Mouse (Mus musculus): ENCODE measurements around the gene Lasp1.
"Not testable (repeated sequence)": the region's sequence is repeated elsewhere in the genome, so short reads cannot be mapped to it uniquely, and the experiment has no call there.

Gene Lasp1
- long read RNA-seq, experiment 1, transcript Lasp1-201 (7 exons, 3,540 nt): major isoform, 11 of 33 reads
- long read RNA-seq, experiment 1, partial matches to known transcripts: 3 of 33 reads
- long read RNA-seq, experiment 1, other reads (novel, unspliced or antisense): 19 of 33 reads
- long read RNA-seq, experiment 2, transcript Lasp1-201 (7 exons, 3,540 nt): major isoform, 7 of 18 reads
- long read RNA-seq, experiment 2, partial matches to known transcripts: 1 of 18 reads
- long read RNA-seq, experiment 2, other reads (novel, unspliced or antisense): 9 of 18 reads

DNA sequence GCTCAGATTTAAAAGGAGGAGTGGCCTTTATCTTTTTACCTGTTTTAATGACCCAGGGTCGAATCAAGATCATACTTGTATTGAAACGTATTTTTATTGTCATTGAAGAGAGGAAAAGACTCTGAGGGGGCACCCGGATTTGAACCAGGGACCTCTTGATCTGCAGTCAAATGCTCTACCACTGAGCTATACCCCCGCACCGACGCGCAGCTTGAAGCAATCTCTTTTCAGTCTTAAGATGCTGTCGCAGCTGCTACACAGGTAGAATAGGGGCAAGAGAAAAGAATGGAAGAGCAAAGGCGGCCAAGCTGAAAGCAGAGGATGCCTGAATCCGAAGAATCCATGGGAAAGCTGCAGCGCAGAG is at the start of gene Lasp1:
Lasp1 (plus strand) TSS at position 219 of the 364 bp plus-strand sequence.
- intact Hi-C loops (cut with DNase I): loop anchor here (5.0 kb wide), 2 partner anchors 39 to 189 kb away; partner anchors contain the start of gene Plxdc1

- intact Hi-C loops (cut with DNase I): no loop called here
Observed at GRCm38 (mm10) chr11:97753277-97753676, 45.5 kb upstream of the Lasp1 start.

DNA sequence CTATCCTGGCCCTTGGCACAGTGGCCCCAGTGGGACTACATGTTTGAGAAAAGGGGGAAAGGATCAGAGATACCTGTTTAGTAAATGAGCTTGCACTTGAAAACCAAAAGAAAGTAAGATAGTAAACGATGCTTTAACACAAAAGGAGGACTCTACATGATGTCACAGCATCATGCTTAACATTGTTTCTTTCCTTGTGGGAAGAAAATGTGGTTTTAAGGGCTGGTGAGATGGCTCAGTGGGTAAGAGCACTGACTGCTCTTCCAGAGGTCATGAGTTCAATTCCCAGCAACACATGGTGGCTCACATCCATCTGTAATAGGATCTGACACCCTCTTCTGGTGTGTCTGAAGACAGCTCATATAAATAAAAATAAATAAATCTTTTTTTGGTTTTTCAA is 40.7 kb upstream of the Lasp1 start:
- intact Hi-C loops (cut with DNase I): no loop called here

DNA sequence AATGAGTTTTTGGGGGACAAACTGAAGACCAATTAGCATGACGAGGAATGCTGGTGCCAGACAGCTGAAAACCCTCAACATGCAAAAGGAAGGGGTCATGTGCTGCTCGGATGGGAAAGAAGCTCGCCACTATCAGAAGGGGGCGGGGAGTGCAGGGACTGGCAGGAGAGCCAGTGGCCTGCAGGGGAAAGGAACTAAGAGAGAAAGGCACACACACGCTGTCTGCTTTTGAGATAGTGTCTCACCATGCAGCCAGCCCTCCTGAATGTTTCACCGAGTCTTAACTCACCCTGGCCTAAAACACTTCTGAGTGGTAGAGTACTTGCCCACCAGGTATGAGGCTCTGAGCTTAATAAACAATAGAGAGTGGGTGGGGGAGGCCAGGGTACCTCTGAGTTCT is 39.9 kb upstream of the Lasp1 start:
- intact Hi-C loops (cut with DNase I): no loop called here

DNA sequence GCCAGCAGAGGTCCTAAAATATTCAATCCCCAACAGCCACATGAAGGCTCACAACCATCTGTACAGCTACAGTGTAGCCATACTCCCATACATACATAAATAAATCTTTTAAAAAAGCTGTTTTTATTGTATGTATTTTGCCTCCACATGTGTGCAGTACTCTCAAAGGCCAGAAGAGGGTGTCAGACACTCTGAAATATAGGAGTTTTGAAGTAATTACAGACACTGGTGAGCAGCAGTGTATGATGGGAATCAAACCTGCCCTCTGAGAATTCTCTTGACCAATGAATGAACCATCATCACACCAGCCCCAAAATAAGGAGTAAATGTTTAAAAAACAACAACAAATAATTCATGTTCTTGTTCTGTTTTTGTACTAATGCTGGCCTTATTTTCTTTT is 37.2 kb upstream of the Lasp1 start:
- intact Hi-C loops (cut with DNase I): no loop called here

GRCm38 (mm10) chr11:97766154-97766881 is 32.5 kb upstream of the Lasp1 start, which contains the start of gene Cwc25:
Gene Cwc25 (minus strand): TSS chr11:97766556.
- intact Hi-C loops (cut with DNase I): no loop called here

GRCm38 (mm10) chr11:97769704-97770103 is 29.1 kb upstream of the Lasp1 start:
- intact Hi-C loops (cut with DNase I): no loop called here

GRCm38 (mm10) chr11:97771410-97771809 is 27.4 kb upstream of the Lasp1 start:
- intact Hi-C loops (cut with DNase I): no loop called here

DNA sequence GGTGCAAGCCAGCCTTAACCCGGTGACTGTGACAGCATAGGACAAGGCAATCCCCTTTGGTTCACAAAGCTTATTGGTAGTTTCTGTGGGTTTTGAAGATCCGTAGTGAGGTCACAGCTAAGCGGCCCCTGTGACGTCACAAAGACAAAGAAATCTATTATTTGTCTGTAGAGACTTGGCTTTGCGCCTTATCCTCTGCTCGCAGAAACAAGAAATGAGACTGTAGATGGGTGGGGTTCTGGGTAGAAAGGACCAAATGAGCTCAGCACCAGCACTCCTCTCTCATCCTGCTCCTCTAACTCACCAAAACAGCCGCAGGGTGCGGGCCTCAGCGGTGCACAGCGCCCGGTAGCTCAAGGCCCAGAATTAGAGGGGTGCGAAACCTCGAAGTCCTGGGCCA is 23.6 kb upstream of the Lasp1 start:
- intact Hi-C loops (cut with DNase I): no loop called here

- intact Hi-C loops (cut with DNase I): no loop called here
Observed at GRCm38 (mm10) chr11:97775808-97776496, 22.8 kb upstream of the Lasp1 start, which contains the start of gene 1700001P01Rik. Gene 1700001P01Rik (minus strand): TSS chr11:97775918.

DNA sequence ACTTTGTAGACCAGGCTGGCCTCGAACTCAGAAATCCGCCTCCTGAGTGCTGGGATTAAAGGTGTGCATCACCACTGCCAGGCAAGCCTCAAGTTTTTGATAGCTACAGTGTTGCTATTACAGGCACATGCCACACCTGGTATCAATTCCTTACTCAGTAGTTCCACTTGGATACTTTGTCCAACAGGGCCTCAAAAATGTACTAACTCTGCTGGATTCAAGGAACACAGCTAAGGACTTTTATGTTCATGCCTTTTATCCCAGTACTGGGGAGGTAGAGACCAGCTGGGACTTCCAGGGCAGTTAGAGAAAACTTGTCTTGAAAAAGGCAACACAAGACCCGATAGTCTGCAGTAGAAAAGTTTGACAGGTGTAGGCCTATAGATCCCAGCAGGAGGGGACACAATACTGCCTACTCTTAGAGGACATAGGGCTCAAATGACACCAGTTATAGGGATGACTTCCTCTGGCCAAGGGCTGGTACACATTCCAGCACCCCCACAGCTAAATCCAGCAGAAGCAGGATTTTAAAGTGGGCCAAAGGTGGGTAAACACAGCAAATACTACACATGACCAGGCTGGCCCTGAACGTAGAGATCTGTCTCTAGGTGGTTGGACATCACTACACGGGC is 22.2 kb upstream of the Lasp1 start:
- intact Hi-C loops (cut with DNase I): no loop called here

- intact Hi-C loops (cut with DNase I): no loop called here
Observed at GRCm38 (mm10) chr11:97777129-97777529, 21.7 kb upstream of the Lasp1 start.

GRCm38 (mm10) chr11:97778918-97779317 is 19.9 kb upstream of the Lasp1 start:
- intact Hi-C loops (cut with DNase I): no loop called here

- intact Hi-C loops (cut with DNase I): no loop called here
Observed at GRCm38 (mm10) chr11:97779968-97780701, 18.7 kb upstream of the Lasp1 start.

- intact Hi-C loops (cut with DNase I): no loop called here
Observed at GRCm38 (mm10) chr11:97781478-97781831, 17.3 kb upstream of the Lasp1 start.

DNA sequence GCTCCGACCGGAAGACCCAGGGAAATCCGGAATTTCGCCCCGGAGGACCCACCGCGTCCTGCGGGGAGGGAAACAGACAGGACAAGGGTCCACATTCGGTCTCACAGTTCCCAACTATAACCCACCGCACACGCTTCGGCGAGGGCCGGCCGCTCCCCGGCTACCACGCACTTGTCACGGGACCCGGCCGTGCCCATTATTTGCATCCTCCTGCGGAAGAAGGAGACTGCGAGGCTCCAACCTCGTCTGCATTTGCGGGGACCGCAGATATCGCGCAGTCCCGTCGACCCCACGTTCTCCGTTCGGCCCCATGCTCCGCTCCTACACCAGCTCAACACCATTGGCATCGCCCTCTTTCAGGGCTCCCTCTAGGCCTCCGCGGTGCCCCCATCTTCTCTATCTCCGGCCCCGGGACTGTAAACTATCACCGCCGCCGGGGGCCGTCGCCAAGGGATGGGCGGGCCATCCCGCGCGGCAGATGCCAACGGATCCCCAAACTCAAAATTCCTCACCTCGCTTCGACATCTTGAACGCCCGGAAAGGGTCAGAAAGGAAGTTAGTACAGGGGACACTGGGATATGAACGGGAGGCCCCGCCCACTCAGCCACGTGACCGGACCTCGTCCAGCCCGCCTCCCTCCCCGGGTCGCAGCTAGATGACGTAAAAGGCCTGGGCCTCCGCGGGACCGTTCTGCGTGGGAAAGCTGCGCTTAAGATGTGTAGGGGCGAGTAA is 16.8 kb upstream of the Lasp1 start, which contains the start of gene Rpl23:
Rpl23 (minus strand) TSS at position 606 of the 732 bp plus-strand sequence.
- intact Hi-C loops (cut with DNase I): no loop called here

DNA sequence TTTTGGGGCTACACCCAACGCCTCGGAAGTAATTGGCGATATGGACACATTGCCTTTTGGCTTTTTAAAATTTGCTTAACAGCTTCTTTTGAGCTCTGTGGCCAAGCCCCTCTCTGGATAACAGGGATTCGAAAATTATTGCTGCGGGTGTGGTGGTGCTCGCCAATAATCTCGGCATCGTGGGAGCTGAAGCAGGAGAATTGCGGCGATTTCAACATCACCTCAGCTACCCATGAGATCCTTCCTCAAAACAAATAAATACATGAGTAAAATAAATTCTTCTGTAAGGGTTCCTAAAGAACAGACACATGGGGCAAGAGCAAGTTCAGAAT is 16.3 kb upstream of the Lasp1 start:
- intact Hi-C loops (cut with DNase I): no loop called here

DNA sequence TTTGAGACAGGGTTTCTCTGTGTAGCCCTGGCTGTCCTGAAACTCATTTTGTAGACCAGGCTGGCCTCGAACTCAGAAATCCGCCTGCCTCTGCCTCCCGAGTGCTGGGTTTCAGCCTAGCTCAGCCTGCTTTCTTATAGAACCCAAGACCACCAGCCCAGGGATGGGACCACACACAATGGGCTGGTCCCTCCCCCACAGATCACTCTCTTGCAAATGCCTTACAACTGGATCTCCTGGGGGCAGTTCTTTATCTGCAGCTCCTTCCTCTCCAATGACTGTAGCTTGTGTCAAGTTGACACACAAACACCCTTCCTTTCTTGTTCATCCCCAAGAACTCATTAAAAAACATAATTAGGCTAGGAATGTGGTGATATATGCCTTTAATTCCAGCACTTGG is 10.8 kb upstream of the Lasp1 start:
- intact Hi-C loops (cut with DNase I): no loop called here

- intact Hi-C loops (cut with DNase I): no loop called here
Observed at GRCm38 (mm10) chr11:97789727-97790126, 9.1 kb upstream of the Lasp1 start.

DNA sequence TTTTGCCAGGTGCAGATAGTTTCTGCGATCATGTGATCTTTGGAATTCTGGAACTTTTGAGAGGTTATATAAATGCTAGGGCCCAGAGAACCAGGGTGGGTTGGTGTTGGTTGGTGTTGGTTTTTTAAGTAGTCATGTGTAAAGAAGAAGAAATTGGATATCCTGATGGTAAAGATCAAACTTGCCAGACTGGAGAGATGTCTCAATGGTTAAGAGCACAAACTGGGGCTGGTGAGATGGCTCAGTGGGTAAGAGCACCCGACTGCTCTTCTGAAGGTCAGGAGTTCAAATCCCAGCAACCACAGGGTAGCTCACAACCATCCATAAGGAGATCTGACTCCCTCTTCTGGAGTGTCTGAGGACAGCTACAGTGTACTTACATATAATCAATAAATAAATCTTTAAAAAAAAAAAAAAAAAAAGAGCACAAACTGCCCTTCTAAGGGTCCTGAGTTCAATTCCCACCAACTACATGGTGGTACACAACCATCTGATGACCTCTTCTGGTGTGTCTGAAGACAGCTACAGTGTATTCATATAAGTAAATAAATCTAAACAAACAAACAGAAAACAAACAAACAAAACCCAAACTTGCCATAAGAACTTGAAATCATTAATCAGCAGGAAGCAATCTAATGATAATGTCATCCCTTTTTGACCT is 7.9 kb upstream of the Lasp1 start:
- intact Hi-C loops (cut with DNase I): not testable (repeated sequence)

Data from adrenal gland (tissue).